ENCODE assay signal across 26 mouse cellular contexts in the genomic region with DNA sequence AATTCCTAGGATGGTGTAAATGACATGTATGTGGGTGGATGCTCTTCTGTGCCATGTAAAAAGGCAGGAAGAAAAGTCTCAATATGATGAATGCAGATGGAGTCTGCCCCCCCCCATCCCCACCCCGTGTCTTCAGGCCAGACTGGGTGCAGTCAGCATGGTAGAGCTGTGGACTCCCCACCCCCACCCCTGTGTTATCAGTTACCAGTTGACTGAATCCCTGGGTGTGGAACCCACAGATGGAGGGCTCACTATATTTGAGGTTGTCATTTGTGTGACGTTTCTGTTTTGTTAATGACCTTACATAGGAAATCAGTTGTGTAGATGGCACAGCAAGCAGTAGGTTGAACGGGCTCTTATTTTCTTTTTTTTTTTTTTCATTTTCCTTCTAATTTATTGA.
DNase-seq lines count a peak whose midpoint lies in the region; ATAC-seq lines count a peak whose summit lies in the region.
"Had no signal": no experiment of that assay in that cellular context is flagged by ENCODE, and none has a peak within 500 bp of the region (broad histone marks: within the 10 kb centered on the region; RNA-seq: fewer than 3 reads in every experiment).

No protein-coding gene starts in this region.

- 21% methylated on average over 3 of the region's 3 CpGs for WGBS in liver, embryonic 13.5 days (ENCODE audit: insufficient replicate concordance)

- ATAC-seq in erythroblast, adult 5-6 weeks (replicated peaks; ENCODE audit: low FRiP score, poor library complexity, severe bottlenecking): peak; percentile 71
- peak; percentile 99 for ATAC-seq in liver, embryonic 13.5 days (ENCODE audit: low read depth)
- ATAC-seq in megakaryocyte progenitor cell, adult 5-6 weeks (replicated peaks; ENCODE audit: poor library complexity): peak; percentile 61
- ATAC-seq in megakaryocyte, adult 5-6 weeks (ENCODE audit: poor library complexity, severe bottlenecking): no peak
- ATAC-seq: activated CD4-positive, CD25-positive, alpha-beta regulatory T cell, adult 4 months; forebrain, embryonic 13.5 days; hindbrain, postnatal 0 days; intestine, embryonic 15.5 days; midbrain, embryonic 13.5 days had no signal

- H3K4me3 ChIP-seq in liver, embryonic 13.5 days (replicated peaks): no peak overlapping the region
- H3K4me3 ChIP-seq: forebrain, embryonic 13.5 days; heart, embryonic 10.5 days; hindbrain, embryonic 12.5 days; intestine, embryonic 15.5 days; megakaryocyte, embryonic 14.5 days; midbrain, embryonic 13.5 days had no signal

- H3K4me2 ChIP-seq in liver, embryonic 13.5 days: peak overlapping the region; percentile 24
- H3K4me2 ChIP-seq: forebrain, embryonic 13.5 days; hindbrain, embryonic 12.5 days; intestine, embryonic 15.5 days; lung, embryonic 14.5 days; midbrain, embryonic 13.5 days had no signal

- peaks cover 42% of the 10 kb centered on the region for H3K4me1 ChIP-seq in liver, embryonic 13.5 days (replicated peaks)
- H3K4me1 ChIP-seq: hindbrain, embryonic 12.5 days; intestine, embryonic 15.5 days had no signal

- peak; percentile 37 for DNase-seq in c-Kit-negative CD71-positive TER-119-positive erythroid progenitor cells, embryonic 14.5 days (ENCODE audit: low read depth, low spot score)
- DNase-seq in liver, embryonic 13.5 days: peak; percentile 22
- DNase-seq in thymus, postnatal 36 days: no peak
- no peak for DNase-seq in lung, postnatal 4 days
- DNase-seq: adrenal gland, adult 2 months; cerebellum, adult 11-12 months; cerebellum, postnatal 10 days; gastrocnemius, postnatal 10 days; heart, postnatal 36 days; kidney, adult 2 months; kidney, postnatal 4 days; left cerebral cortex, postnatal 4 days; lung, embryonic 14.5 days; lung, postnatal 14 days had no signal

- H3K9ac ChIP-seq in liver, embryonic 13.5 days: 0 out of 2 replicates have a peak overlapping the region, but pooled peaks have one; percentile 35
- H3K9ac ChIP-seq: forebrain, embryonic 13.5 days; hindbrain, embryonic 12.5 days; intestine, embryonic 15.5 days; lung, embryonic 14.5 days; midbrain, embryonic 13.5 days had no signal

- H3K36me3 ChIP-seq in liver, embryonic 13.5 days: 0 out of 2 replicates have a peak, but pooled peaks cover 7% of the 10 kb centered on the region

- peak overlapping the region; percentile 59; the same call in 1 of the 2 replicates for H3K27ac ChIP-seq in liver, embryonic 13.5 days
- H3K27ac ChIP-seq: forebrain, embryonic 13.5 days; heart, embryonic 10.5 days; hindbrain, embryonic 12.5 days; hindbrain, postnatal 0 days; intestine, embryonic 15.5 days; kidney, postnatal 0 days; midbrain, embryonic 13.5 days had no signal

- no peaks in the 10 kb centered on the region for H3K27me3 ChIP-seq in liver, embryonic 13.5 days
- H3K27me3 ChIP-seq: forebrain, embryonic 13.5 days; hindbrain, embryonic 12.5 days; intestine, embryonic 15.5 days; megakaryocyte, embryonic 14.5 days; midbrain, embryonic 13.5 days had no signal

- no peaks in the 10 kb centered on the region for H3K9me3 ChIP-seq in liver, embryonic 13.5 days (replicated peaks)
- H3K9me3 ChIP-seq: forebrain, embryonic 13.5 days; heart, embryonic 10.5 days; hindbrain, embryonic 12.5 days; intestine, embryonic 15.5 days; megakaryocyte, embryonic 14.5 days; midbrain, embryonic 13.5 days had no signal

Comparison
In these comparisons a context has a peak if more than half of its experiments do, and no peak if none do; other contexts are left out.
1. DNase-seq: peak in c-Kit-negative CD71-positive TER-119-positive erythroid progenitor cells, embryonic 14.5 days (single experiment) and liver, embryonic 13.5 days (single experiment); none in thymus, postnatal 36 days (0 of 2) and lung, postnatal 4 days (0 of 2).